24 mouse cellular contexts compared by ENCODE assay signal in genomic region chr6:135236576-135236975, GRCm38 (mm10). TPM values are rescaled to one million over a fixed set of nuclear protein-coding genes. Genes with fewer than 3 reads are reported as not detected.
DNase-seq lines count a peak whose midpoint lies in the region; TF ChIP-seq lines count a peak whose summit lies in the region.
"Had no signal": no experiment of that assay in that cellular context is flagged by ENCODE, and none has a peak within 500 bp of the region (broad histone marks: within the 10 kb centered on the region; RNA-seq: fewer than 3 reads in every experiment).

No protein-coding gene starts in this region.

- H3K9ac ChIP-seq in ES-E14 (ENCODE audit: insufficient read depth, low read depth, low read length, poor library complexity, severe bottlenecking), result no peak overlapping the region
- H3K9ac ChIP-seq: embryonic facial prominence, embryonic 15.5 days; forebrain, embryonic 15.5 days; heart, embryonic 13.5 days; hindbrain, embryonic 12.5 days; liver, embryonic 12.5 days; midbrain, embryonic 13.5 days; neural tube, embryonic 12.5 days had no signal

- no peak for DNase-seq in kidney, adult 2 months
- no peak for DNase-seq in kidney, postnatal 10 days
- no peak for DNase-seq in lung, adult 2 months
- no peak for DNase-seq in lung, postnatal 14 days
- no peak for DNase-seq in ES-E14 (ENCODE audit: low read depth, low spot score)
- no peak for DNase-seq in embryo, embryonic 10 days (ENCODE audit: low spot score)
- DNase-seq in adrenal gland, postnatal 14 days, result no peak
- DNase-seq: cerebellum, adult 2 months; cerebellum, postnatal 25 days; gastrocnemius, postnatal 14 days; kidney, adult 8-10 months; kidney, postnatal 36 days; right cerebral cortex, postnatal 14 days had no signal

- no peak overlapping the region for H3K4me3 ChIP-seq in kidney, adult 2 months (ENCODE audit: insufficient read depth, low read depth, low read length)
- H3K4me3 ChIP-seq in lung, adult 2 months (replicated peaks; ENCODE audit: extremely low read depth, low read depth, low read length), result no peak overlapping the region
- H3K4me3 ChIP-seq in ES-E14 (ENCODE audit: insufficient read depth in 1 of 2, low read depth in 1 of 2, low read length in 2 of 2, poor library complexity in 1 of 2, severe bottlenecking in 1 of 2), result no peak overlapping the region
- no peak overlapping the region for H3K4me3 ChIP-seq in bone marrow, adult 2 months (replicated peaks; ENCODE audit: control insufficient read depth, low read depth, low read length)
- H3K4me3 ChIP-seq: embryonic facial prominence, embryonic 15.5 days; forebrain, embryonic 15.5 days; heart, embryonic 13.5 days; hindbrain, embryonic 12.5 days; liver, embryonic 12.5 days; megakaryocyte, embryonic 14.5 days; midbrain, embryonic 13.5 days; neural tube, embryonic 12.5 days had no signal

- TF ChIP-seq POLR2A in kidney, adult 2 months (IDR thresholded peaks at IDR 0.05; ENCODE audit: low read depth, low read length), result no peak
- TF ChIP-seq POLR2A in lung, adult 2 months (IDR thresholded peaks at IDR 0.05; ENCODE audit: borderline replicate concordance, extremely low read depth, low read depth, low read length), result no peak
- no peak for TF ChIP-seq POLR2A in bone marrow, adult 2 months (IDR thresholded peaks at IDR 0.05; ENCODE audit: borderline replicate concordance, control insufficient read depth, low read depth, low read length)

- no peaks in the 10 kb centered on the region for H3K9me3 ChIP-seq in ES-E14 (ENCODE audit: control insufficient read depth, insufficient read depth, low read depth, low read length)
- H3K9me3 ChIP-seq: embryonic facial prominence, embryonic 15.5 days; forebrain, embryonic 15.5 days; heart, embryonic 13.5 days; hindbrain, embryonic 12.5 days; liver, embryonic 12.5 days; megakaryocyte, embryonic 14.5 days; midbrain, embryonic 13.5 days; neural tube, embryonic 12.5 days had no signal

- peak; percentile 8; the same call in 1 of the 2 replicates for TF ChIP-seq CTCF in kidney, adult 2 months (conservative IDR thresholded peaks at IDR 0.05; ENCODE audit: insufficient read depth, insufficient read length, low read depth, low read length)
- peak; percentile 17; the same call in 1 of the 2 replicates for TF ChIP-seq CTCF in lung, adult 2 months (IDR thresholded peaks at IDR 0.05; ENCODE audit: insufficient read depth, low read length)
- 0 out of 2 replicates have a peak, but pooled peaks have one; percentile 10 for TF ChIP-seq CTCF in bone marrow, adult 2 months (IDR thresholded peaks at IDR 0.05; ENCODE audit: control insufficient read depth, insufficient read depth, low read length)

- H3K27me3 ChIP-seq in kidney, adult 2 months (replicated peaks; ENCODE audit: control insufficient read depth, insufficient read depth, low read length), result no peaks in the 10 kb centered on the region
- H3K27me3 ChIP-seq: CH12.LX; embryonic facial prominence, embryonic 15.5 days; forebrain, embryonic 15.5 days; liver, embryonic 12.5 days; midbrain, embryonic 13.5 days; neural tube, embryonic 12.5 days had no signal

- H3K4me1 ChIP-seq in kidney, adult 2 months (ENCODE audit: control insufficient read depth, insufficient read depth, low read length), result no peaks in the 10 kb centered on the region
- H3K4me1 ChIP-seq in lung, adult 2 months (ENCODE audit: control insufficient read depth, insufficient read depth, low read length), result peaks cover 4% of the 10 kb centered on the region; the same call in 1 of the 2 replicates
- peaks cover 0 to 2% of the 10 kb centered on the region in 2 experiments; a peak in 1 of 4 replicates for H3K4me1 ChIP-seq in ES-E14 (ENCODE audit: control insufficient read depth in 2 of 2, insufficient read depth in 2 of 2, low read length in 2 of 2, poor library complexity in 1 of 2)
- H3K4me1 ChIP-seq in bone marrow, adult 2 months (ENCODE audit: control insufficient read depth, insufficient read depth, low read length), result peaks cover 2% of the 10 kb centered on the region; the same call in 1 of the 2 replicates
- H3K4me1 ChIP-seq: embryonic facial prominence, embryonic 15.5 days; forebrain, embryonic 15.5 days; midbrain, embryonic 13.5 days; neural tube, embryonic 12.5 days had no signal

- H3K36me3 ChIP-seq in kidney, adult 2 months (ENCODE audit: control insufficient read depth, insufficient read depth, low read length), result no peaks in the 10 kb centered on the region
- H3K36me3 ChIP-seq in ES-E14 (ENCODE audit: control insufficient read depth, insufficient read depth, low read length, poor library complexity, severe bottlenecking), result no peaks in the 10 kb centered on the region

- 90% methylated on average over 3 of the region's 3 CpGs for WGBS in kidney, adult 2 months
- 90% methylated on average over 3 of the region's 3 CpGs for WGBS in lung, adult 2 months
- 81% methylated on average over 3 of the region's 3 CpGs for WGBS in bone marrow, adult 2 months

- in situ Hi-C loops in ES-E14 (cut with MboI; ENCODE audit: low sequenced_read_pairs in 2 of 2, unreplicated experiment in 2 of 2), result no loop called here

- H3K27ac ChIP-seq in kidney, adult 2 months (ENCODE audit: insufficient read depth, low read depth, low read length), result no peak overlapping the region
- H3K27ac ChIP-seq in ES-E14 (ENCODE audit: insufficient read depth, low read depth, low read length, poor library complexity, severe bottlenecking), result no peak overlapping the region
- H3K27ac ChIP-seq in bone marrow, adult 2 months (ENCODE audit: control insufficient read depth, insufficient read depth, low read depth, low read length, poor library complexity), result no peak overlapping the region
- H3K27ac ChIP-seq: embryonic facial prominence, embryonic 15.5 days; forebrain, embryonic 15.5 days; heart, embryonic 13.5 days; hindbrain, embryonic 12.5 days; liver, embryonic 12.5 days; midbrain, embryonic 13.5 days; neural tube, embryonic 12.5 days had no signal

TF ChIP-seq in ES-E14, 5 proteins besides CTCF, POLR2A, EP300 and RAD21:
- TF ChIP-seq ZC3H11A (IDR thresholded peaks at IDR 0.05; ENCODE audit: borderline replicate concordance, low read depth, low read length) (0 out of 2 replicates have a peak, but pooled peaks have one; percentile 1), ZNF384 (IDR thresholded peaks at IDR 0.05; ENCODE audit: low read depth, low read length) (no peak)

RNA-seq across cellular contexts. Expression of gene Gsg1, which starts 17.6 kb away (rescaled TPM):
- 0.55 and 1.4 TPM in 2 replicates for polyA plus RNA-seq in kidney, adult 2 months (2012; rRNA removed)
- polyA plus RNA-seq in lung, adult 2 months (2012; rRNA removed), result 1.4 TPM in 2 replicates
- 0.63 and 0.98 TPM in 2 replicates for total RNA-seq in ES-E14 (2012; rRNA removed)
- polyA plus RNA-seq in bone marrow, adult 2 months (2011; ENCODE audit: insufficient read depth, insufficient read length, low replicate concordance, missing spikeins), result not detected in 2 replicates
- not detected in 2 replicates for total RNA-seq in adrenal gland, postnatal 14 days (2021)
- total RNA-seq: adrenal gland, adult 18-20 months; CH12.LX had no signal

RNA-seq across cellular contexts. Expression of gene Hebp1, which starts 38.8 kb away (rescaled TPM):
- 71.1 and 82.9 TPM in 2 replicates for polyA plus RNA-seq in kidney, adult 2 months (2012; rRNA removed)
- 15.4 and 33.8 TPM in 2 replicates for polyA plus RNA-seq in lung, adult 2 months (2012; rRNA removed)
- total RNA-seq in ES-E14 (2012; rRNA removed), result 17.0 and 22.4 TPM in 2 replicates
- polyA plus RNA-seq in bone marrow, adult 2 months (2011; ENCODE audit: insufficient read depth, insufficient read length, low replicate concordance, missing spikeins), result 103 and 178 TPM in 2 replicates
- 26.4 and 46.0 TPM in 2 replicates for total RNA-seq in adrenal gland, postnatal 14 days (2021)
- total RNA-seq: CH12.LX had no signal

RNA-seq across cellular contexts. Expression of gene Fam234b, which starts 38.8 kb away (rescaled TPM):
- polyA plus RNA-seq in kidney, adult 2 months (2012; rRNA removed), result 14.2 and 15.6 TPM in 2 replicates
- 6.3 and 9.2 TPM in 2 replicates for polyA plus RNA-seq in lung, adult 2 months (2012; rRNA removed)
- total RNA-seq in ES-E14 (2012; rRNA removed), result 7.5 and 13.8 TPM in 2 replicates
- polyA plus RNA-seq in bone marrow, adult 2 months (2011; ENCODE audit: insufficient read depth, insufficient read length, low replicate concordance, missing spikeins), result 28.7 and 38.2 TPM in 2 replicates
- 28.7 and 29.4 TPM in 2 replicates for total RNA-seq in adrenal gland, postnatal 14 days (2021)
